Mouse (Mus musculus) embryonic fibroblast, embryonic 13.5 days (primary cell): ENCODE measurements around the gene Phf21a.

ENCODE experiments used
- CTCF ChIP-seq: IDR thresholded peaks from 2 replicates; pipeline ENCODE4 v1.5.1; 2011; ENCODE audit warnings: mild to moderate bottlenecking, control low read depth, low read length, moderate library complexity, borderline replicate concordance; ENCODE audit not compliant: insufficient read depth
- POLR2A ChIP-seq: IDR thresholded peaks from 2 replicates; pipeline ENCODE4 v1.6.1; 2011; ENCODE audit warnings: low read depth, mild to moderate bottlenecking, control low read depth, low read length, moderate library complexity

DNA sequence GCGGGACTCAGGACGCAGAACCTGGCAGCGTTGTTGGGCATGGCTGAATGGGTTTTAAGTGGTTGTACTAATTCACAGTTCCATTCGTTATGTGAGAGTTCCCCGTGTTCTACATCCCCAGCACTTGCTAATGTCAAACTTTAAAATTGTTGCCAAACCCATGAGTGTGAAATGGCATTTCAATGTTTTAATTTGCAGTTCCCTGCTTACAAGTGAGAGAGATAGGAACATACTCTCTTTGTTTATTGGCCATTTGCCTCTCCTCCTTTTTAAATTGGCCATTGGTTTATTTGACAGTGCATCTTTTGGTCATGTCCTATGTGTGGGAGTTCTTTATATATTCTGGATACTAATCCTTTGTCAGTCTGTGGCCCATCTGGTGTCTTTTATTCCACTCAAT, 31.6 kb upstream of the Phf21a start:
- no peak for TF ChIP-seq CTCF
- TF ChIP-seq POLR2A = no peak
